Mouse (Mus musculus) megakaryocyte, embryonic 14.5 days (primary cell): ENCODE results near the gene Ripor3.

Experiments
- FLI1 ChIP-seq: IDR thresholded peaks from 2 replicates; pipeline ENCODE4 v1.6.1; 2012; ENCODE audit warnings: low read length, inconsistent platforms, mixed read lengths
- GATA1 ChIP-seq: IDR thresholded peaks from 3 replicates; pipeline ENCODE4 v1.6.1; 2012; ENCODE audit warnings: mixed read lengths, low read length, inconsistent platforms, borderline replicate concordance

GRCm38 (mm10) chr2:167942926-167943633, 67.3 kb downstream of the Ripor3 start:
- TF ChIP-seq GATA1 (no peak), FLI1 (no peak)
